ENCODE assay signal across 11 mouse cellular contexts in the genomic region with DNA sequence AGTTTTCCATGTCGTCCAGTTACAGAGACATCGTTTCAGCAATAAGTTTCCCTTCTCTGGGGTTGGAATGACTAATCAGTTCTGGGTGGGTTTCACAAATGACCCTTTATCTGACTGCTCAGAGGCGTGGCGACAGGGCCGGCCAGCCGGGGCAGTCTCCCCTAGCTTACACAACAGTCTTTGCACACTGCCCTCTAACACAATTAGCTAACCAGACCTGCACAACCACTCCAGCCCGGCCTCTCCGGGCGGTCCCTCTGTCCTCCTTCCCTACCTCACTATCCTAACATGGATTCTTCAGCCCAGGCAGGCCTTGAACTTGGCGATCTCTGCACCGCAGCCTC.
DNase-seq lines count a peak whose midpoint lies in the region; ATAC-seq and TF ChIP-seq lines count a peak whose summit lies in the region.
"Had no signal": no experiment of that assay in that cellular context is flagged by ENCODE, and none has a peak within 500 bp of the region (broad histone marks: within the 10 kb centered on the region; RNA-seq: fewer than 3 reads in every experiment).

No protein-coding gene starts in this region.

- H3K27me3 ChIP-seq in liver, embryonic 16.5 days (ENCODE audit: control insufficient read depth, insufficient read depth, low read depth, low read length), result no peaks in the 10 kb centered on the region
- no peaks in the 10 kb centered on the region for H3K27me3 ChIP-seq in stomach, postnatal 0 days (ENCODE audit: control insufficient read depth, insufficient read depth, low read length)
- H3K27me3 ChIP-seq in forebrain, embryonic 11.5 days (ENCODE audit: control insufficient read depth, insufficient read depth, low read length), result no peaks in the 10 kb centered on the region
- H3K27me3 ChIP-seq in forebrain, embryonic 12.5 days, result 0 out of 2 replicates have a peak, but pooled peaks cover 3% of the 10 kb centered on the region
- H3K27me3 ChIP-seq: midbrain, embryonic 13.5 days had no signal

- no peak for TF ChIP-seq CTCF in stomach, postnatal 0 days (IDR thresholded peaks at IDR 0.05; ENCODE audit: low read depth)

- peaks cover 10% of the 10 kb centered on the region for H3K4me1 ChIP-seq in liver, embryonic 16.5 days (ENCODE audit: control insufficient read depth, low read depth, low read length)
- H3K4me1 ChIP-seq in stomach, postnatal 0 days (replicated peaks; ENCODE audit: control insufficient read depth, insufficient read depth), result peaks cover 2% of the 10 kb centered on the region; the same call in 1 of the 2 replicates
- H3K4me1 ChIP-seq in forebrain, embryonic 11.5 days (replicated peaks; ENCODE audit: control insufficient read depth, insufficient read depth, low read length), result no peaks in the 10 kb centered on the region
- no peaks in the 10 kb centered on the region for H3K4me1 ChIP-seq in forebrain, embryonic 12.5 days
- H3K4me1 ChIP-seq: midbrain, embryonic 13.5 days had no signal

- H3K4me2 ChIP-seq in liver, embryonic 16.5 days (ENCODE audit: low read depth, low read length), result peak overlapping the region; percentile 35
- H3K4me2 ChIP-seq in stomach, postnatal 0 days (replicated peaks; ENCODE audit: low read depth), result peak overlapping the region; percentile 44
- no peak overlapping the region for H3K4me2 ChIP-seq in forebrain, embryonic 11.5 days (ENCODE audit: low read depth, low read length, severe bottlenecking)
- H3K4me2 ChIP-seq in forebrain, embryonic 12.5 days, result no peak overlapping the region
- H3K4me2 ChIP-seq: midbrain, embryonic 13.5 days had no signal

- WGBS in liver, embryonic 16.5 days (ENCODE audit: insufficient replicate concordance), result 44% methylated on average over 11 of the region's 11 CpGs
- WGBS in stomach, postnatal 0 days, result 53% methylated on average over 11 of the region's 11 CpGs
- 70% methylated on average over 11 of the region's 11 CpGs for WGBS in forebrain, embryonic 11.5 days
- WGBS in forebrain, embryonic 12.5 days, result 75% methylated on average over 11 of the region's 11 CpGs

- no peak for TF ChIP-seq EP300 in stomach, postnatal 0 days (optimal IDR thresholded peaks at IDR 0.05)

- ATAC-seq in liver, embryonic 16.5 days (ENCODE audit: low read depth), result peak; percentile 78
- peak; percentile 77 for ATAC-seq in stomach, postnatal 0 days (ENCODE audit: low FRiP score, low TSS enrichment)
- no peak for ATAC-seq in forebrain, embryonic 11.5 days (replicated peaks; ENCODE audit: low FRiP score)
- ATAC-seq in forebrain, embryonic 12.5 days (ENCODE audit: low FRiP score), result no peak
- ATAC-seq: midbrain, embryonic 13.5 days had no signal

- H3K27ac ChIP-seq in liver, embryonic 16.5 days (ENCODE audit: low read length), result peak overlapping the region; percentile 81
- H3K27ac ChIP-seq in stomach, postnatal 0 days (replicated peaks), result peak overlapping the region; percentile 94
- no peak overlapping the region for H3K27ac ChIP-seq in forebrain, embryonic 11.5 days (ENCODE audit: low read depth, low read length)
- no peak overlapping the region for H3K27ac ChIP-seq in forebrain, embryonic 12.5 days
- H3K27ac ChIP-seq: gastrocnemius, adult 2 months; midbrain, embryonic 13.5 days had no signal

- no peak overlapping the region for H3K9ac ChIP-seq in liver, embryonic 16.5 days (ENCODE audit: low read depth, low read length)
- H3K9ac ChIP-seq in stomach, postnatal 0 days (ENCODE audit: low read length), result peak overlapping the region; percentile 35; the same call in 1 of the 2 replicates
- H3K9ac ChIP-seq in forebrain, embryonic 11.5 days (ENCODE audit: low read length), result no peak overlapping the region
- H3K9ac ChIP-seq in forebrain, embryonic 12.5 days, result no peak overlapping the region
- H3K9ac ChIP-seq: midbrain, embryonic 13.5 days had no signal

- H3K36me3 ChIP-seq in liver, embryonic 16.5 days (ENCODE audit: control insufficient read depth, insufficient read depth), result no peaks in the 10 kb centered on the region
- no peaks in the 10 kb centered on the region for H3K36me3 ChIP-seq in stomach, postnatal 0 days (ENCODE audit: control insufficient read depth, insufficient read depth, low read length)
- H3K36me3 ChIP-seq in forebrain, embryonic 11.5 days (ENCODE audit: control insufficient read depth, insufficient read depth, low read length), result no peaks in the 10 kb centered on the region
- H3K36me3 ChIP-seq in forebrain, embryonic 12.5 days (replicated peaks), result no peaks in the 10 kb centered on the region
- H3K36me3 ChIP-seq: midbrain, embryonic 13.5 days had no signal

- peak; percentile 33 for DNase-seq in ovary, postnatal 36 days (ENCODE audit: low spot score)
- DNase-seq in ovary, postnatal 14 days (ENCODE audit: low spot score), result no peak
- peak; percentile 66 to 76 for DNase-seq in kidney, adult 8-10 months
- DNase-seq in stomach, postnatal 0 days (ENCODE audit: low spot score), result peak; percentile 78
- DNase-seq in forebrain, embryonic 11.5 days (ENCODE audit: low spot score), result no peak
- no peak for DNase-seq in gastrocnemius, postnatal 25 days
- DNase-seq: gastrocnemius, adult 2 months; layer of hippocampus, postnatal 36 days had no signal

- H3K9me3 ChIP-seq in liver, embryonic 16.5 days (replicated peaks; ENCODE audit: control insufficient read depth, low read length), result no peaks in the 10 kb centered on the region
- no peaks in the 10 kb centered on the region for H3K9me3 ChIP-seq in stomach, postnatal 0 days (ENCODE audit: control insufficient read depth, low read length)
- no peaks in the 10 kb centered on the region for H3K9me3 ChIP-seq in forebrain, embryonic 11.5 days (ENCODE audit: control insufficient read depth, low read length)
- no peaks in the 10 kb centered on the region for H3K9me3 ChIP-seq in forebrain, embryonic 12.5 days
- H3K9me3 ChIP-seq: midbrain, embryonic 13.5 days had no signal

- no peak overlapping the region for H3K4me3 ChIP-seq in liver, embryonic 16.5 days (ENCODE audit: low read depth, low read length)
- no peak overlapping the region for H3K4me3 ChIP-seq in stomach, postnatal 0 days (ENCODE audit: low read depth, low read length)
- H3K4me3 ChIP-seq in forebrain, embryonic 11.5 days (ENCODE audit: low read depth, low read length), result no peak overlapping the region
- no peak overlapping the region for H3K4me3 ChIP-seq in forebrain, embryonic 12.5 days (replicated peaks)
- H3K4me3 ChIP-seq: gastrocnemius, adult 2 months; midbrain, embryonic 13.5 days had no signal

Comparison
In these comparisons a context has a peak if more than half of its experiments do, and no peak if none do; other contexts are left out.
1. DNase-seq: peak in ovary, postnatal 36 days (single experiment), kidney, adult 8-10 months (2 of 2) and stomach, postnatal 0 days (single experiment); none in ovary, postnatal 14 days (single experiment), forebrain, embryonic 11.5 days (single experiment) and gastrocnemius, postnatal 25 days (single experiment).
2. ATAC-seq: peak in liver, embryonic 16.5 days (single experiment) and stomach, postnatal 0 days (single experiment); none in forebrain, embryonic 11.5 days (single experiment) and forebrain, embryonic 12.5 days (single experiment).
3. H3K27ac ChIP-seq: peak in liver, embryonic 16.5 days (single experiment) and stomach, postnatal 0 days (single experiment); none in forebrain, embryonic 11.5 days (single experiment) and forebrain, embryonic 12.5 days (single experiment).
4. H3K4me2 ChIP-seq: peak in liver, embryonic 16.5 days (single experiment) and stomach, postnatal 0 days (single experiment); none in forebrain, embryonic 11.5 days (single experiment) and forebrain, embryonic 12.5 days (single experiment).